Mouse (Mus musculus): ENCODE data around the gene Hs3st4. TPM values are rescaled to one million over a fixed set of nuclear protein-coding genes. Genes with fewer than 3 reads are reported as not detected.

Gene Hs3st4
- polyA plus RNA-seq, 1 experiment: 5.2 TPM

- Histone ChIP-seq H3K27me3 (ENCODE audit: control insufficient read depth, insufficient read depth, low read length) (no peaks in the 10 kb centered on the region), H3K27ac (ENCODE audit: insufficient read depth, low read length) (no peak overlapping the region), H3K4me3 (replicated peaks; ENCODE audit: insufficient read depth, low read depth, low read length) (no peak overlapping the region), H3K4me1 (ENCODE audit: control insufficient read depth, insufficient read depth, low read length) (no peaks in the 10 kb centered on the region)
- no peak for DNase-seq
- WGBS: 96% methylated on average over 4 of the region's 4 CpGs
- TF ChIP-seq POLR2A (IDR thresholded peaks at IDR 0.05; ENCODE audit: borderline replicate concordance, insufficient read depth, low read length): no peak
- no peak for TF ChIP-seq CTCF (IDR thresholded peaks at IDR 0.05; ENCODE audit: borderline replicate concordance, insufficient read depth, low read depth, low read length)
Observed at GRCm38 (mm10) chr7:124354035-124354434, 371.4 kb downstream of the Hs3st4 start.

DNA sequence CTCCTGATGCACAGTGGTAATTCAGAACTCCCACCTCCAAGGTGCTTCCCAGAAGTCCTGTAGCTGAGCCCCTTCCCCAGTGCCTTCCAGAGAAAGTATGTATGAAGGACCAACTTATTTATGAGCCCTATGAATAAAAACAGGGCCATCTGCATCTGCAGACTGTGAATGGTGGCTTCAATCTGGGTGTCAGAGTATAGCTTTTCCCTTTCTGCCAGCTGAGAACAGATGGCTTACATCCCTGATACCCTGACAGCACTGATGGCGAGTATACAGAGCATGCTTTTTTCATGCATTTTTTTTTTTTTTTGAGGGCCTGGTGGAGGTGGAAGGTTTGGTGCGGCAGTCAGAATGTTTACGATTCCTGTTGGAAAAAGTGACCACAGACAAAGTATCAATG is 375.4 kb downstream of the Hs3st4 start:
- DNase-seq: no peak
- Histone ChIP-seq H3K27me3 (ENCODE audit: control insufficient read depth, insufficient read depth, low read length) (no peaks in the 10 kb centered on the region), H3K4me1 (ENCODE audit: control insufficient read depth, insufficient read depth, low read length) (no peaks in the 10 kb centered on the region), H3K4me3 (replicated peaks; ENCODE audit: insufficient read depth, low read depth, low read length) (no peak overlapping the region), H3K27ac (ENCODE audit: insufficient read depth, low read length) (no peak overlapping the region)
- 57% methylated on average over 3 of the region's 3 CpGs for WGBS
- TF ChIP-seq CTCF (IDR thresholded peaks at IDR 0.05; ENCODE audit: borderline replicate concordance, insufficient read depth, low read depth, low read length): no peak
- TF ChIP-seq POLR2A (IDR thresholded peaks at IDR 0.05; ENCODE audit: borderline replicate concordance, insufficient read depth, low read length): no peak

- Histone ChIP-seq H3K27me3 (ENCODE audit: control insufficient read depth, insufficient read depth, low read length) (no peaks in the 10 kb centered on the region), H3K4me3 (replicated peaks; ENCODE audit: insufficient read depth, low read depth, low read length) (no peak overlapping the region), H3K4me1 (ENCODE audit: control insufficient read depth, insufficient read depth, low read length) (no peaks in the 10 kb centered on the region), H3K27ac (ENCODE audit: insufficient read depth, low read length) (no peak overlapping the region)
- TF ChIP-seq CTCF (IDR thresholded peaks at IDR 0.05; ENCODE audit: borderline replicate concordance, insufficient read depth, low read depth, low read length) (no peak), POLR2A (IDR thresholded peaks at IDR 0.05; ENCODE audit: borderline replicate concordance, insufficient read depth, low read length) (no peak)
- no peak for DNase-seq
- 50% methylated on average over 4 of the region's 4 CpGs for WGBS
Observed at GRCm38 (mm10) chr7:124359836-124360235, 377.2 kb downstream of the Hs3st4 start.

- no peak for DNase-seq
- no peaks in the 10 kb centered on the region for H3K27me3 ChIP-seq (ENCODE audit: control insufficient read depth, insufficient read depth, low read length)
- no peak for TF ChIP-seq POLR2A (IDR thresholded peaks at IDR 0.05; ENCODE audit: borderline replicate concordance, insufficient read depth, low read length)
- no peak for TF ChIP-seq CTCF (IDR thresholded peaks at IDR 0.05; ENCODE audit: borderline replicate concordance, insufficient read depth, low read depth, low read length)
- 92% methylated on average over 1 of the region's 1 CpGs for WGBS
- no peaks in the 10 kb centered on the region for H3K4me1 ChIP-seq (ENCODE audit: control insufficient read depth, insufficient read depth, low read length)
- H3K27ac ChIP-seq (ENCODE audit: insufficient read depth, low read length): no peak overlapping the region
- no peak overlapping the region for H3K4me3 ChIP-seq (replicated peaks; ENCODE audit: insufficient read depth, low read depth, low read length)
Observed at GRCm38 (mm10) chr7:124372297-124372696, 389.6 kb downstream of the Hs3st4 start.

DNA sequence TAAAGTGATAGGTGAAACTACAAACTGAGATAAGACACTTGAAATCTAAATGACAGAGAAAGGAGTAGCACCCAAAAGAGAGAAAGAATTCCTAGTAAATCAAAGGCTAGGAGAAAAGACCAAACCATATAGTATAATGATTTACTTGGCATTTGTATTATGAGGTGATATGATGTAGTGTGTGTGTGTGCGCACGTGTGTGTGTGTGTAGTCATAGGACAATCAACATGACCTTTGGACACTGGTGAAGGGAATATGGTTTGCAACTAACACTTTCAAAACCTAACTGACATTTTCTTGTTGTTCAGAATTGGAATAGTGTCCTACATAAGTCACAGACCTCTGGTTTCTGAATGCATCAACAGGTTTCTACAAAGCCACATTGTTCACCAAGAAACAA is 390.0 kb downstream of the Hs3st4 start:
- Histone ChIP-seq H3K4me1 (ENCODE audit: control insufficient read depth, insufficient read depth, low read length) (no peaks in the 10 kb centered on the region), H3K4me3 (replicated peaks; ENCODE audit: insufficient read depth, low read depth, low read length) (no peak overlapping the region), H3K27me3 (ENCODE audit: control insufficient read depth, insufficient read depth, low read length) (no peaks in the 10 kb centered on the region), H3K27ac (ENCODE audit: insufficient read depth, low read length) (no peak overlapping the region)
- DNase-seq: no peak
- TF ChIP-seq CTCF (IDR thresholded peaks at IDR 0.05; ENCODE audit: borderline replicate concordance, insufficient read depth, low read depth, low read length) (no peak), POLR2A (IDR thresholded peaks at IDR 0.05; ENCODE audit: borderline replicate concordance, insufficient read depth, low read length) (no peak)
- 93% methylated on average over 2 of the region's 2 CpGs for WGBS

DNA sequence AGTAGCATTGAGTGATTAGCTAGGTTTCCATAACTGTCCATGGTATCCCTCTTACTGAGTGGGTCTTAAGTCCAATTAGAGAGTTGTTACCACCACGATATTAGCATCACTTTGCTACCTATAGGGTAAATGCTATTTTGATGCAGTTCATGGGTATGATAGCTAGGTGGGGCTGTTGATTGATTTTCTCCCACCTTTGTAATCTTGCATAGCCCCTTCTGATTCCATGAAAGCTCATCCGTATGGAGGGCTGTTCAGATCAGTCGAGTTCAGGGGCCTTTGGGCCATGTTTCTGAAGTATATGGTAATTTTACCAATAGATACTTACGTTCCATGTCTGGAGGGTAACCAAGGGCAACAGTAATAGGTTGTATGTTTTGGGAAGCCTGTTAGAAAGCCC is 400.8 kb downstream of the Hs3st4 start:
- Histone ChIP-seq H3K4me1 (ENCODE audit: control insufficient read depth, insufficient read depth, low read length) (no peaks in the 10 kb centered on the region), H3K4me3 (replicated peaks; ENCODE audit: insufficient read depth, low read depth, low read length) (no peak overlapping the region), H3K27ac (ENCODE audit: insufficient read depth, low read length) (no peak overlapping the region), H3K27me3 (ENCODE audit: control insufficient read depth, insufficient read depth, low read length) (no peaks in the 10 kb centered on the region)
- no peak for TF ChIP-seq POLR2A (IDR thresholded peaks at IDR 0.05; ENCODE audit: borderline replicate concordance, insufficient read depth, low read length)
- peak; percentile 34; the same call in 1 of the 2 replicates for TF ChIP-seq CTCF (IDR thresholded peaks at IDR 0.05; ENCODE audit: borderline replicate concordance, insufficient read depth, low read depth, low read length)
- WGBS: 46% methylated on average over 4 of the region's 4 CpGs
- peak in 1 of 2 experiments; percentile 19 for DNase-seq

DNA sequence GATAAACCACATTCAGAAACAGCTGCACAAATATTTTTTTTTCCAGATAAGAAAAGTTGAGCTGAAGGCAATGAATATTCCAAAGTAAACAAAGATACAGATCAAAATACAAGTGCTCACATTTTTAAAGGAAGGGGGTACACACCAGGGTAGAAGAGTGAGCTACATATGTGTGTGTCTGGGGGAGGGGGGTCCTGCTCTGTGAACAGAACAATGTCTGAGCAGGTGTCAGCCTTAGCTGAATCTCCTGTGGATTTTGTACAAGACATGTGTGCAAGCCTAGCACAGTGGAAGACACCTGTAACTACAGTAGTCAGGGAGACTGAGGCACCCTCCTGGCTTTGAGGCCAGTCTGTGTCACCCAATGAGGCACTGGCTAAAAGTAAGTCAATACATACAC is 416.5 kb downstream of the Hs3st4 start:
- Histone ChIP-seq H3K27ac (ENCODE audit: insufficient read depth, low read length) (no peak overlapping the region), H3K27me3 (ENCODE audit: control insufficient read depth, insufficient read depth, low read length) (no peaks in the 10 kb centered on the region), H3K4me3 (replicated peaks; ENCODE audit: insufficient read depth, low read depth, low read length) (no peak overlapping the region), H3K4me1 (ENCODE audit: control insufficient read depth, insufficient read depth, low read length) (no peaks in the 10 kb centered on the region)
- TF ChIP-seq POLR2A (IDR thresholded peaks at IDR 0.05; ENCODE audit: borderline replicate concordance, insufficient read depth, low read length): no peak
- TF ChIP-seq CTCF (IDR thresholded peaks at IDR 0.05; ENCODE audit: borderline replicate concordance, insufficient read depth, low read depth, low read length): no peak
- no peak for DNase-seq

GRCm38 (mm10) chr7:124426951-124427350 is 444.3 kb downstream of the Hs3st4 start:
- Histone ChIP-seq H3K27me3 (ENCODE audit: control insufficient read depth, insufficient read depth, low read length) (no peaks in the 10 kb centered on the region), H3K27ac (ENCODE audit: insufficient read depth, low read length) (no peak overlapping the region), H3K4me3 (replicated peaks; ENCODE audit: insufficient read depth, low read depth, low read length) (no peak overlapping the region), H3K4me1 (ENCODE audit: control insufficient read depth, insufficient read depth, low read length) (no peaks in the 10 kb centered on the region)
- peak; percentile 10 to 27 for DNase-seq
- TF ChIP-seq CTCF (IDR thresholded peaks at IDR 0.05; ENCODE audit: borderline replicate concordance, insufficient read depth, low read depth, low read length) (no peak), POLR2A (IDR thresholded peaks at IDR 0.05; ENCODE audit: borderline replicate concordance, insufficient read depth, low read length) (no peak)
